Mouse (Mus musculus): ENCODE measurements at regions not wholly inside any gene's neighbourhood (a gene's known extent, or its start where the extent isn't known, plus 50 kb on each side); places are given as distances from the start of the nearest gene placed in this dataset.
"Not testable (repeated sequence)": the region's sequence is repeated elsewhere in the genome, so short reads cannot be mapped to it uniquely, and the experiment has no call there.

- H3K4me3 ChIP-seq = no peak overlapping the region
- H3K27ac ChIP-seq (replicated peaks) = no peak overlapping the region
- H3K27me3 ChIP-seq (ENCODE audit: low read depth, poor library complexity, severe bottlenecking) = no peaks in the 10 kb centered on the region
- no peaks in the 10 kb centered on the region for H3K9me3 ChIP-seq (replicated peaks)
- no peaks in the 10 kb centered on the region for H3K4me1 ChIP-seq
- DNase-seq (ENCODE audit: low spot score) = no peak
- no peaks in the 10 kb centered on the region for H3K36me3 ChIP-seq
- 83% methylated on average over 1 of the region's 2 CpGs for WGBS
Observed at GRCm38 (mm10) chr1:17545311-17545710, 600.4 kb downstream of the Crisp4 start.

GRCm38 (mm10) chr1:17538160-17538559 is 607.5 kb downstream of the Crisp4 start:
- no peaks in the 10 kb centered on the region for H3K4me1 ChIP-seq
- H3K27ac ChIP-seq (replicated peaks) = no peak overlapping the region
- H3K36me3 ChIP-seq = no peaks in the 10 kb centered on the region
- DNase-seq (ENCODE audit: low spot score) = no peak
- no peaks in the 10 kb centered on the region for H3K27me3 ChIP-seq (ENCODE audit: low read depth, poor library complexity, severe bottlenecking)
- no peak overlapping the region for H3K4me3 ChIP-seq
- H3K9me3 ChIP-seq (replicated peaks) = 0 out of 2 replicates have a peak, but pooled peaks cover 2% of the 10 kb centered on the region

GRCm38 (mm10) chr1:17531291-17531690 is 614.4 kb downstream of the Crisp4 start:
- not testable (repeated sequence) for DNase-seq (ENCODE audit: low spot score); H3K27ac ChIP-seq (replicated peaks); H3K36me3 ChIP-seq; H3K9me3 ChIP-seq (replicated peaks); H3K4me3 ChIP-seq; H3K4me1 ChIP-seq; H3K27me3 ChIP-seq (ENCODE audit: low read depth, poor library complexity, severe bottlenecking)

GRCm38 (mm10) chr1:17520118-17520517 is 625.6 kb downstream of the Crisp4 start:
- Histone ChIP-seq H3K4me3 (no peak overlapping the region), H3K36me3 (no peaks in the 10 kb centered on the region), H3K4me1 (no peaks in the 10 kb centered on the region), H3K27me3 (ENCODE audit: low read depth, poor library complexity, severe bottlenecking) (no peaks in the 10 kb centered on the region), H3K9me3 (replicated peaks) (no peaks in the 10 kb centered on the region), H3K27ac (replicated peaks) (no peak overlapping the region)
- WGBS = 91% methylated on average over 2 of the region's 2 CpGs
- no peak for DNase-seq (ENCODE audit: low spot score)

- Histone ChIP-seq H3K4me3 (no peak overlapping the region), H3K4me1 (no peaks in the 10 kb centered on the region), H3K9me3 (replicated peaks) (no peaks in the 10 kb centered on the region), H3K27ac (replicated peaks) (no peak overlapping the region), H3K27me3 (ENCODE audit: low read depth, poor library complexity, severe bottlenecking) (no peaks in the 10 kb centered on the region), H3K36me3 (no peaks in the 10 kb centered on the region)
- WGBS = 90% methylated on average over 6 of the region's 6 CpGs
- DNase-seq (ENCODE audit: low spot score) = no peak
Observed at GRCm38 (mm10) chr1:17506125-17507112, 639.3 kb downstream of the Crisp4 start.

GRCm38 (mm10) chr1:17493596-17493995 is 652.1 kb downstream of the Crisp4 start:
- H3K9me3 ChIP-seq (replicated peaks) = no peaks in the 10 kb centered on the region
- no peaks in the 10 kb centered on the region for H3K36me3 ChIP-seq
- no peaks in the 10 kb centered on the region for H3K4me1 ChIP-seq
- no peaks in the 10 kb centered on the region for H3K27me3 ChIP-seq (ENCODE audit: low read depth, poor library complexity, severe bottlenecking)
- no peak overlapping the region for H3K4me3 ChIP-seq
- 84% methylated on average over 3 of the region's 3 CpGs for WGBS
- DNase-seq (ENCODE audit: low spot score) = no peak
- no peak overlapping the region for H3K27ac ChIP-seq (replicated peaks)

- not testable (repeated sequence) for H3K9me3 ChIP-seq (replicated peaks); H3K27me3 ChIP-seq (ENCODE audit: low read depth, poor library complexity, severe bottlenecking); H3K27ac ChIP-seq (replicated peaks); H3K4me1 ChIP-seq; DNase-seq (ENCODE audit: low spot score); H3K36me3 ChIP-seq; H3K4me3 ChIP-seq
Observed at GRCm38 (mm10) chr1:17489854-17490202, 655.9 kb downstream of the Crisp4 start.

GRCm38 (mm10) chr1:17489192-17489853 is 656.4 kb downstream of the Crisp4 start:
- not testable (repeated sequence) for H3K27me3 ChIP-seq (ENCODE audit: low read depth, poor library complexity, severe bottlenecking); H3K36me3 ChIP-seq; H3K4me1 ChIP-seq; DNase-seq (ENCODE audit: low spot score); H3K27ac ChIP-seq (replicated peaks); H3K4me3 ChIP-seq; H3K9me3 ChIP-seq (replicated peaks)
- WGBS = 85% methylated on average over 6 of the region's 6 CpGs

- WGBS = 90% methylated on average over 2 of the region's 2 CpGs
- no peak for DNase-seq (ENCODE audit: low spot score)
- Histone ChIP-seq H3K27ac (replicated peaks) (no peak overlapping the region), H3K9me3 (replicated peaks) (no peaks in the 10 kb centered on the region), H3K4me3 (no peak overlapping the region), H3K4me1 (no peaks in the 10 kb centered on the region), H3K27me3 (ENCODE audit: low read depth, poor library complexity, severe bottlenecking) (no peaks in the 10 kb centered on the region), H3K36me3 (no peaks in the 10 kb centered on the region)
Observed at GRCm38 (mm10) chr1:17451204-17451866, 694.4 kb downstream of the Crisp4 start.

GRCm38 (mm10) chr1:17450715-17451114 is 695.0 kb downstream of the Crisp4 start:
- H3K4me3 ChIP-seq = no peak overlapping the region
- H3K9me3 ChIP-seq (replicated peaks) = no peaks in the 10 kb centered on the region
- no peak overlapping the region for H3K27ac ChIP-seq (replicated peaks)
- H3K4me1 ChIP-seq = no peaks in the 10 kb centered on the region
- no peaks in the 10 kb centered on the region for H3K36me3 ChIP-seq
- DNase-seq (ENCODE audit: low spot score) = no peak
- H3K27me3 ChIP-seq (ENCODE audit: low read depth, poor library complexity, severe bottlenecking) = no peaks in the 10 kb centered on the region
- 62% methylated on average over 1 of the region's 1 CpGs for WGBS

- no peak overlapping the region for H3K27ac ChIP-seq (replicated peaks)
Observed at GRCm38 (mm10) chr1:17450295-17450694, 695.4 kb downstream of the Crisp4 start.

GRCm38 (mm10) chr1:17449291-17449690 is 696.4 kb downstream of the Crisp4 start:
- Histone ChIP-seq H3K27me3 (ENCODE audit: low read depth, poor library complexity, severe bottlenecking) (no peaks in the 10 kb centered on the region), H3K4me1 (no peaks in the 10 kb centered on the region), H3K9me3 (replicated peaks) (no peaks in the 10 kb centered on the region), H3K27ac (replicated peaks) (no peak overlapping the region), H3K4me3 (no peak overlapping the region), H3K36me3 (no peaks in the 10 kb centered on the region)
- DNase-seq (ENCODE audit: low spot score) = no peak
- 97% methylated on average over 1 of the region's 1 CpGs for WGBS

More at GRCm38 (mm10) chr1:17450295-17450694, 695.4 kb downstream of the Crisp4 start:
- H3K4me3 ChIP-seq = no peak overlapping the region
- no peaks in the 10 kb centered on the region for H3K27me3 ChIP-seq (ENCODE audit: low read depth, poor library complexity, severe bottlenecking)
- H3K4me1 ChIP-seq = no peaks in the 10 kb centered on the region
- no peak for DNase-seq (ENCODE audit: low spot score)
- no peaks in the 10 kb centered on the region for H3K36me3 ChIP-seq
- no peaks in the 10 kb centered on the region for H3K9me3 ChIP-seq (replicated peaks)

GRCm38 (mm10) chr1:17434064-17434463 is 711.6 kb downstream of the Crisp4 start:
- H3K9me3 ChIP-seq (replicated peaks); H3K36me3 ChIP-seq: not testable (repeated sequence)
- 87% methylated on average over 5 of the region's 5 CpGs for WGBS

More at GRCm38 (mm10) chr1:17434064-17434463, 711.6 kb downstream of the Crisp4 start:
- DNase-seq (ENCODE audit: low spot score); H3K27ac ChIP-seq (replicated peaks); H3K27me3 ChIP-seq (ENCODE audit: low read depth, poor library complexity, severe bottlenecking); H3K4me1 ChIP-seq; H3K4me3 ChIP-seq: not testable (repeated sequence)

All from midbrain, embryonic 10.5 days (tissue).